30 mouse cellular contexts compared by ENCODE assay signal in the genomic region with DNA sequence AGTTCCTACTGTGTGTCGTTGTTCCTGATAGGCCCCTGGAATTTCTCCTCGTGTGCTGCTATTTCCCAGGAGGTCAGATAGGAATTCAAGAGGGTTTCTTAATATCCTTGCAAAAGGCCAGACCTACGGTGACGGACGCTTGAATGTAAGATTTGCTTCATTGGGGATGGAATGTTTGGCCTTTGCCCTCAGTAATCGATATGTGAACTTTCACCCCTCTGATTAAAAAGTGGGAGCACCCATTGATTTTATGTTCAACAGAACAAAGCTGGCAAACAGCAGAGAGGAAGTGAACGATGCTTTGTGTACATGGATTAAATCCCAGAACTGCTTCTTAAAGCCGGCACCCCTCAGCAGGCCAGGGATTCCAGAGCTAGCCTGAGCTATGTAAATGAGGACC. TPM values are rescaled to one million over a fixed set of nuclear protein-coding genes. Genes with fewer than 3 reads are reported as not detected.
DNase-seq lines count a peak whose midpoint lies in the region; ATAC-seq and TF ChIP-seq lines count a peak whose summit lies in the region.
"Had no signal": no experiment of that assay in that cellular context is flagged by ENCODE, and none has a peak within 500 bp of the region (broad histone marks: within the 10 kb centered on the region; RNA-seq: fewer than 3 reads in every experiment).

No protein-coding gene starts in this region.

- peak; percentile 27 for DNase-seq in embryo, embryonic 10.5 days (ENCODE audit: low spot score)
- DNase-seq in embryo, embryonic 9.5 days (ENCODE audit: extremely low spot score) = no peak
- peak; percentile 97 for DNase-seq in liver, adult 2 months (ENCODE audit: extremely low read depth, low read depth, low spot score)
- DNase-seq in liver = no peak
- DNase-seq in liver, embryonic 13.5 days = no peak
- DNase-seq in mesoderm, embryonic 11.5 days (ENCODE audit: low read depth, low spot score) = peak; percentile 42
- DNase-seq in kidney, postnatal 36 days = no peak
- DNase-seq: adrenal gland, postnatal 10 days; cerebellum, adult 11 months; cerebellum, adult 9-10 months; cerebellum, postnatal 36 days; gastrocnemius, postnatal 10 days; kidney, adult 8-10 months; layer of hippocampus, adult 9-11 months; lung, adult 18-20 months; right cerebral cortex, postnatal 14 days; thymus, postnatal 4 days had no signal

- no peaks in the 10 kb centered on the region for H3K9me3 ChIP-seq in liver, embryonic 13.5 days (replicated peaks)
- H3K9me3 ChIP-seq: embryonic facial prominence, embryonic 10.5 days; embryonic facial prominence, embryonic 15.5 days; forebrain, embryonic 13.5 days; heart, embryonic 10.5 days; heart, embryonic 15.5 days; intestine, embryonic 15.5 days; neural tube, embryonic 12.5 days had no signal

- peak overlapping the region; percentile 85 for H3K27ac ChIP-seq in liver, adult 2 months (replicated peaks; ENCODE audit: insufficient read depth, low read depth, low read length)
- H3K27ac ChIP-seq in liver, embryonic 13.5 days = peak overlapping the region; percentile 63
- H3K27ac ChIP-seq: embryonic facial prominence, embryonic 10.5 days; embryonic facial prominence, embryonic 15.5 days; forebrain, embryonic 13.5 days; heart, embryonic 10.5 days; heart, embryonic 15.5 days; hindbrain, postnatal 0 days; intestine, embryonic 15.5 days; kidney, postnatal 0 days; macrophage; neural tube, embryonic 12.5 days had no signal

- TF ChIP-seq CTCF in liver, adult 2 months (IDR thresholded peaks at IDR 0.05; ENCODE audit: low read depth, low read length) = no peak

- peak overlapping the region; percentile 29 for H3K4me3 ChIP-seq in liver, adult 2 months (ENCODE audit: insufficient read depth, low read depth, low read length)
- H3K4me3 ChIP-seq in liver, embryonic 13.5 days (replicated peaks) = no peak overlapping the region
- H3K4me3 ChIP-seq: embryonic facial prominence, embryonic 10.5 days; embryonic facial prominence, embryonic 15.5 days; forebrain, embryonic 13.5 days; heart, embryonic 10.5 days; heart, embryonic 15.5 days; intestine, embryonic 15.5 days; neural tube, embryonic 12.5 days had no signal

- H3K27me3 ChIP-seq in liver, adult 2 months (ENCODE audit: control insufficient read depth, insufficient read depth, low read length) = no peaks in the 10 kb centered on the region
- H3K27me3 ChIP-seq in liver, embryonic 13.5 days = no peaks in the 10 kb centered on the region
- H3K27me3 ChIP-seq: embryonic facial prominence, embryonic 15.5 days; forebrain, embryonic 13.5 days; heart, embryonic 15.5 days; intestine, embryonic 15.5 days; neural tube, embryonic 12.5 days; Patski had no signal

- peak overlapping the region; percentile 20; the same call in 1 of the 2 replicates for H3K9ac ChIP-seq in liver, adult 2 months (ENCODE audit: low read depth, low read length)
- no peak overlapping the region for H3K9ac ChIP-seq in liver, embryonic 13.5 days
- H3K9ac ChIP-seq: embryonic facial prominence, embryonic 15.5 days; forebrain, embryonic 13.5 days; heart, embryonic 15.5 days; intestine, embryonic 15.5 days; neural tube, embryonic 12.5 days had no signal

- ATAC-seq in liver, embryonic 13.5 days (ENCODE audit: low read depth) = no peak
- ATAC-seq: forebrain, embryonic 13.5 days; hindbrain, postnatal 0 days; intestine, embryonic 15.5 days; lung, postnatal 0 days; midbrain, embryonic 16.5 days; Patski had no signal

- peak overlapping the region; percentile 21; the same call in 1 of the 2 replicates for H3K4me2 ChIP-seq in liver, embryonic 13.5 days
- H3K4me2 ChIP-seq: embryonic facial prominence, embryonic 15.5 days; forebrain, embryonic 13.5 days; heart, embryonic 15.5 days; intestine, embryonic 15.5 days; neural tube, embryonic 12.5 days had no signal

- no peaks in the 10 kb centered on the region for H3K79me2 ChIP-seq in liver, adult 2 months (ENCODE audit: control insufficient read depth, insufficient read depth, low read length)

- no peaks in the 10 kb centered on the region for H3K36me3 ChIP-seq in liver, adult 2 months (ENCODE audit: control insufficient read depth, insufficient read depth, low read length)
- no peaks in the 10 kb centered on the region for H3K36me3 ChIP-seq in liver, embryonic 13.5 days
- H3K36me3 ChIP-seq: embryonic facial prominence, embryonic 10.5 days; embryonic facial prominence, embryonic 15.5 days; heart, embryonic 10.5 days; heart, embryonic 15.5 days; intestine, embryonic 15.5 days; neural tube, embryonic 12.5 days had no signal

- WGBS in liver, adult 2 months = 13% methylated on average over 8 of the region's 8 CpGs
- WGBS in liver, embryonic 13.5 days (ENCODE audit: insufficient replicate concordance) = 70% methylated on average over 8 of the region's 8 CpGs

- peaks cover 7% of the 10 kb centered on the region; the same call in 1 of the 2 replicates for H3K4me1 ChIP-seq in liver, adult 2 months (ENCODE audit: control insufficient read depth, insufficient read depth, low read length)
- peaks cover 36% of the 10 kb centered on the region for H3K4me1 ChIP-seq in liver, embryonic 13.5 days (replicated peaks)
- H3K4me1 ChIP-seq: intestine, embryonic 15.5 days; neural tube, embryonic 12.5 days had no signal

- TF ChIP-seq POLR2A in liver, adult 2 months (IDR thresholded peaks at IDR 0.05; ENCODE audit: extremely low read depth, insufficient read depth, low read length) = no peak

RNA-seq across cellular contexts. Expression of gene Cox7a2l, which starts 50.2 kb away (rescaled TPM):
- total RNA-seq in liver, adult 2 months (2014; rRNA removed) = 184 and 203 TPM in 2 replicates
- polyA plus RNA-seq in liver, adult 2 months (2012; rRNA removed) = 88.8 and 114 TPM in 2 replicates
- 77.5 and 87.5 TPM in 2 replicates for polyA plus RNA-seq in liver, embryonic 13.5 days (2015; fragmentation: Nextera tagmentation; extraction: Ambion mirVana)

Comparison
In these comparisons a context has a peak if more than half of its experiments do, and no peak if none do; other contexts are left out.
1. DNase-seq: peak in embryo, embryonic 10.5 days (single experiment), liver, adult 2 months (single experiment) and mesoderm, embryonic 11.5 days (single experiment); none in embryo, embryonic 9.5 days (single experiment), liver (single experiment), liver, embryonic 13.5 days (single experiment) and kidney, postnatal 36 days (0 of 2).